Mouse (Mus musculus): ENCODE data around the gene Olfr883. TPM values are rescaled to one million over a fixed set of nuclear protein-coding genes. Genes with fewer than 3 reads are reported as not detected.

The Olfr883 gene
- total RNA-seq (2022): not detected

DNA sequence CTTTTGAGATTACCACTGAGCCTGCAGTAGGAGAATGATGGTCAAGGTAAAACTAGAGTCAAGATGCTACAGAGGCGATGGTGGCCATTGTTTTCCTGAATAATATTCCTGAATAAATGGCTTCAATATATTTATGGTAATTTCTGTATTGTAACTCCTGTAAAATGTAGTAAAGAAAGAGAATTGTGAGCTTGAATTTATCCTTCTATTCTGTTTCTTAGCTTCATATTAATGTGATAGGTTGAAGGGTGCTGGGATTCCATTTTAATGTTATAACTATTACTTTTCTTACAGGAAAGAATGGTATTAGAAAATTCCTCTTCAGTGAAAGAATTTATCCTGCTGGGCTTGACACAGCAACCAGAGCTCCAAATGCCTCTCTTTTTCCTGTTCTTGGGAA, at the start of gene Olfr883:
Olfr883 (plus strand) TSS at position 301 of the 400 bp plus-strand sequence.
- DNase-seq: no peak

DNA sequence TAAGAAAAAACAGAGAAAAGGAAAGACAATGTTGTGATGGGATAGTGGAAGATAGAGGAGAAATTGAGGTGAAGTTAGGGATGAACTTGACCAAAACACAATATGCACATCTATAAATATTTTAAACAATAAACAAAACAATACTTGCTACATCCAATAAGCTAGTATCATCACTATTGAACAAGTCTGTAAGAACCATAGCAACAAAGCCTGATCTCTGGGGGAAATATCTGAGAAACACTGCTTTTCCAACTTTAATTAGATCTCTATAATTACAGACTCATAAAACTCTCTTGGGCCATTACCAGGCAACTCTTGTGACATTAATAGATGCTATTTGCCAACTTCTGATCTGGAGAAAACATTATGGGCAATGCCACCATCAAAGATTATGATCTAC, 34.1 kb upstream of the Olfr883 start, which contains the start of gene Olfr881:
Olfr881 (plus strand) TSS at position 301 of the 400 bp plus-strand sequence.
- no peak for DNase-seq

DNA sequence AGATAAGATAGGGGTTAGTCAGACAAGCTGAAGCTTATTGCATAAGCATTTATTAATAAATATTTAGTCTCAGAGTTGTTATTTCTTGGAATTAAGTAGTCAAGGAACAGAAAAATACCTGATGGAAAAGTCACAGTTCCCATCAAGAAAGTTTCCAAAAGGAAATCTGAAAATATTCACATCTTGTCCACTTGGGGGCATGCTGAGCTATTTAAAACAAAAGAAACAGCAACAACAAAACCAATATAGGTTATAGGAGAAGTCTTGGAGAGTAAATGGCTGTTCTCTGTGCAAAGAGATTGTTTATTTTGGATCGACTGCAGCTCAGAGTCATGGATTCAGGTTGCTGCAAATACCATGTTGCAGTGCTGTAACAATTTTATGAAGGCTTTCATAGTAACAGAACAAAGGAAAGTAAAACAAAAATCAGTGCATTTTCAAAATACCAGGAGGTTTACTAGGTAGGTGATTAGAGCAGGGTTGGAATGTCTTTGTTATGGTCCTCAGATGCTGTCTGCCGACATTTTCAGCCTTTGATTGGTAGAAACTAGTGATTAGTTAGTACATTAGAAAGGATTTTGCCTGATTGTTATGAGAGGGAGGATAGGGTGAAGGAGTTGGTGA, 26.9 kb upstream of the Olfr883 start:
- no peak for DNase-seq

DNA sequence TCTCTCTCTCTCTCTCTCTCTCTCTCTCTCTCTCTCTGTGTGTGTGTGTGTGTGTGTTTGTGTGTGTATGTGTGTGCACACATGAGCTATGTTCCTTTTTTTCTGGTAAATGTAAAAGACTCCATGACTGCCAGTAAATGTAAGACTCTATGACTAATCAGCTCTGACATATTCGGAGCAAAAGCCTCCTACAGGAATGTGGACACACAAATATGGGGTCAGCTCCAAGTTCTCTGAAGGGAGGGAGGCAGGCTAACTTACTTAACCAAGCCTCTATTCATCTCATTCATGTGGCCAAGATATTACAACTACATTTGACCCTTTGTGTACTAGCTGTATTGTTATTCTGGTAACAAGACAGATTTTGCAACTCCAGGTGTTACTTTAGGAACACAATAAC, 25.6 kb upstream of the Olfr883 start:
- DNase-seq: no peak

DNA sequence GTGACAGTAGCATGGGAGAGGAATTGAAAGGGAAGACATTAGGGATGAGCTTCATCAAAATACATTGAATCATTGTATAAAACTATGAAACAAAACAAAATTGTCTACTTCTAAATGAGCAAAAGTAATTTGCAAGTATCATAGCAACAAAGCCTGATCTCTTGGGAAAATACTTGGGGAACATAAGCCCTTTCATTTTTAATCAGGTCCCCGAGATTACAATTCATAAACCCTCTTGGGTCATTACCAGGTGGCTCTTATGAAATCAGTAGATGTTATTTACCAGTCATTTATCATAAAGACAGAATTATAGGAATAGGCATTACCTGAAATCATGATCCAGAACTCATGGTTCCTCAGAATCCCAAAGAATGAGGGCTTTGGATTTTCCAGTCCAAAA, 20.6 kb downstream of the Olfr883 start, which contains the start of gene Olfr884:
Olfr884 (plus strand) TSS at position 301 of the 400 bp plus-strand sequence.
- DNase-seq: no peak

DNA sequence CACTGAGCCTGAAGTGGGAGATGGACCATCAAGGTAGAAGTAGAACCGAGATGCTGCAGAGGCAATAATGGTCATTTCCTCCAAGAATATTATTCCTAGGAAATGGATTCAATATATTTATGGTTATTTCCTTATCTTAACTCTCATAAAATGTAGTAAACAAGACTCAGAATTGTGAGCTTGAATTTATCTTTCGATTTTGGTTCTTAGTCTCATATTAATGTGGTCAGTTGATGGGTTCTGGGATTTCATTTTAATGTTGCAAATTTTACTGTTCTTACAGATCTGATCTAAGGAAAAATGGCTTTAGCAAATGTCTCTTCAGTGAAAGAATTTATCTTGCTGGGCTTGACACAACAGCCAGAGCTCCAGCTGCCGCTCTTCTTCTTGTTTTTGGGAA, 35.4 kb downstream of the Olfr883 start, which contains the start of gene Olfr885:
Olfr885 (plus strand) TSS at position 301 of the 400 bp plus-strand sequence.
- no peak for DNase-seq

Other genes with a start within 250 kb of the Olfr883 start
- gene Olfr876, start 222.8 kb upstream of the Olfr883 start, total RNA-seq (2022): not detected
- not detected for gene Olfr877, start 171.5 kb upstream of the Olfr883 start, total RNA-seq (2022)
- gene Olfr145, start 129.1 kb upstream of the Olfr883 start, total RNA-seq (2022): not detected
- gene Olfr878, start 108.0 kb upstream of the Olfr883 start, total RNA-seq (2022): not detected
- gene Olfr881, start 34.0 kb upstream of the Olfr883 start, total RNA-seq (2022): not detected
- gene Olfr884, start 20.7 kb downstream of the Olfr883 start, total RNA-seq (2022): not detected
- gene Olfr885, start 35.5 kb downstream of the Olfr883 start, total RNA-seq (2022): not detected
- not detected for gene Olfr887, start 58.3 kb downstream of the Olfr883 start, total RNA-seq (2022)
- not detected for gene Olfr888, start 82.3 kb downstream of the Olfr883 start, total RNA-seq (2022)
- gene Olfr889, start 89.4 kb downstream of the Olfr883 start, total RNA-seq (2022): under 1 TPM; 0.03 to 0.34 (median 0.17) TPM
- gene Olfr890, start 116.7 kb downstream of the Olfr883 start, total RNA-seq (2022): not detected
- gene Olfr891, start 155.0 kb downstream of the Olfr883 start, total RNA-seq (2022): not detected
- gene Olfr893, start 182.6 kb downstream of the Olfr883 start, total RNA-seq (2022): not detected
- gene Olfr894, start 192.2 kb downstream of the Olfr883 start, total RNA-seq (2022): not detected
- not detected for gene Olfr143, start 227.0 kb downstream of the Olfr883 start, total RNA-seq (2022)
- gene Olfr895, start 242.0 kb downstream of the Olfr883 start, total RNA-seq (2022): not detected

Measured in adrenal gland, adult 8-10 months (tissue).